Mouse (Mus musculus) ovary, adult 2 months (tissue): Measurements from ENCODE around the gene Gpr101. TPM values are rescaled to one million over a fixed set of nuclear protein-coding genes. Genes with fewer than 3 reads are reported as not detected.

ENCODE experiments used
- polyA plus RNA-seq: library from polyadenylated mRNA; depleted of rRNA; stranded (reverse); fragments of >200 nt; gene quantifications from 2 replicates; pipeline ENCODE4 v1.2.3, GENCODE M21; 2012; rRNA removed

Gpr101 gene
- polyA plus RNA-seq, result not detected in 2 replicates

DNA sequence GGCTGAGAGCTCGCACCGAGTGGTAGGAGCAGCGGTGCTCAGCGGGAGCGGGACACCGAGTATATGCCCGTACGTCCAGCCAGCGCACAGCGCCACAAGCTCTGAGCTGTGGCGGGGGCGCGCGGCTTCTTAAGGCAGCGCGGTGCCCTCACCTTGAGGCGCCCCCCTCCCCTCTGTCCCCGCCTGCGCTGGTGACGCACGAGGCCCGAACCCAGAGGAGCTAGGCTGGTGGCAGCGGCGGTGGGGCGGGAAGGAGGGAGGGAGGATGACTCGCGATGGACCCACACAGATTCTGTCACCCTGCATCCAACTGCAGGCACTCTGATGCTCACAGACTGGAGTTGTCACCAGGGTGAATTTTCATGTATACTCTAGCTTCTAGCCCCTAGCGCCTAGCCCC lies at the start of gene Gpr101:
TSS of gene Gpr101 (minus strand) at position 124 of the 400 bp plus-strand sequence.

Other genes starting within 250 kb of the Gpr101 start
- gene Arhgef6, start 165.0 kb downstream of the Gpr101 start, polyA plus RNA-seq, result 11.3 and 15.5 TPM in 2 replicates
- gene Rbmx, start 110.7 kb downstream of the Gpr101 start, polyA plus RNA-seq, result 11.0 and 15.3 TPM in 2 replicates
- 0.09 TPM in 1 of 2 replicates, not detected in the other for gene Gm364, start 94.6 kb downstream of the Gpr101 start, polyA plus RNA-seq